Mouse (Mus musculus): ENCODE measurements at regions not wholly inside any gene's neighbourhood (a gene's known extent, or its start where the extent isn't known, plus 50 kb on each side); places are given as distances from the start of the nearest gene placed in this dataset.

DNA sequence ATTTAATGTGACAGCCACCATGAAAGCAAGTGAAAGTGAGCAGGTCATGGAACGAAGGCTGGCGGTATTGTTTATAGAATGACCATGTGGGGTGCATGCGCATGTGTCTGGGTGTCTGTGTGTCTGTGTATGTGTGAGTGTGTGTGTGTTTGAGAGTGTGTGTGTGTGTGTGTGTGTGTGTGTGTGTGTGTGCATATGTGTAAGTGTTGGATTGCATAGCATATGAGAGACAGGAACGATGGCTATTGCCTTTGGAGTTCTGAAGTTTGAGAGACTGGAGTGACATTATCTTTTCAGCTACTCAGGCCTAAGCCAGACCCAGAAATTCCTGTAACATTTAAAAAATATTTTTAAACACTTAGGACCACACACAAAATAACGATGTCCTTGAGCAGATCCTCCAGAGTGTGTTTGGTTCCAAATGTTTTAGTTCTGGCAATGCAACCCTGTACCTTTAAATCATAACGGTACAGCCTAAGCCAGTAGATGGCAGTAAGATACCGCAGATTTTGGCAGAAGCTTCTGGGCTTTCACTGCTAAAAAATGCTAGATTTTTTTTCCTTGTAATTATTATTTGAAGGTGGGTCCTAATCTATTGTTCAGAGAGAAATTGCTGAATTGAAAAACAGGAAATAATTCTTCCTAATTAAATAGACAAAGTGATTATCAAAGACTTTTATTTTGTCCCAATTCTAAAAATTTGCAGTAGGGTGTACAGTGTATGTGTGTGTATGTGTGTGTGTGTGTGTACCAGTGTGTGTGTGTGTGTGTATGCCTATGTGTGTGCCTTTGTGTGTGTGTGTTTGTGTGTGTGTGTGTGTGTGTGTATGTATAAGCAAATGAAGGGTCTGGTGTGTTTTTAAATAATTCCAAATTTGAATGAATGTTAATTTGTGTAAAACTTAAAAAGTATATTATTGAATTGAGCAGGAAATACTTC is 228.0 kb upstream of the Arrdc4 start:
- 52% methylated on average over 7 of the region's 7 CpGs for WGBS
- no peak for ATAC-seq (ENCODE audit: low read depth)

GRCm38 (mm10) chr7:68975956-68976355 is 226.9 kb upstream of the Arrdc4 start:
- Histone ChIP-seq H3K27me3 (replicated peaks; ENCODE audit: control insufficient read depth, insufficient read depth, low read length) (peaks cover 5% of the 10 kb centered on the region; the same call in 1 of the 2 replicates), H3K4me1 (ENCODE audit: control insufficient read depth, insufficient read depth, low read length) (no peaks in the 10 kb centered on the region), H3K36me3 (ENCODE audit: control insufficient read depth, insufficient read depth, low read length) (no peaks in the 10 kb centered on the region), H3K4me2 (ENCODE audit: low read depth, low read length) (no peak overlapping the region), H3K4me3 (ENCODE audit: low read depth, low read length) (no peak overlapping the region), H3K9me3 (ENCODE audit: control insufficient read depth, low read length) (no peaks in the 10 kb centered on the region), H3K9ac (ENCODE audit: low read depth, low read length) (no peak overlapping the region), H3K27ac (replicated peaks; ENCODE audit: low read depth, low read length) (no peak overlapping the region)
- WGBS, result 65% methylated on average over 5 of the region's 5 CpGs
- no peak for ATAC-seq (ENCODE audit: low read depth)
- DNase-seq (ENCODE audit: low spot score), result no peak

More for the DNA sequence above, 228.0 kb upstream of the Arrdc4 start:
- Histone ChIP-seq H3K4me2 (ENCODE audit: low read depth, low read length) (no peak overlapping the region), H3K27ac (replicated peaks; ENCODE audit: low read depth, low read length) (no peak overlapping the region), H3K9me3 (ENCODE audit: control insufficient read depth, low read length) (no peaks in the 10 kb centered on the region), H3K4me3 (ENCODE audit: low read depth, low read length) (no peak overlapping the region), H3K36me3 (ENCODE audit: control insufficient read depth, insufficient read depth, low read length) (no peaks in the 10 kb centered on the region), H3K4me1 (ENCODE audit: control insufficient read depth, insufficient read depth, low read length) (no peaks in the 10 kb centered on the region), H3K9ac (ENCODE audit: low read depth, low read length) (no peak overlapping the region), H3K27me3 (replicated peaks; ENCODE audit: control insufficient read depth, insufficient read depth, low read length) (peaks cover 5% of the 10 kb centered on the region; the same call in 1 of the 2 replicates)
- DNase-seq (ENCODE audit: low spot score), result peak; percentile 85

- 63% methylated on average over 2 of the region's 2 CpGs for WGBS
- Histone ChIP-seq H3K4me3 (ENCODE audit: low read depth, low read length) (no peak overlapping the region), H3K4me1 (ENCODE audit: control insufficient read depth, insufficient read depth, low read length) (no peaks in the 10 kb centered on the region), H3K9me3 (ENCODE audit: control insufficient read depth, low read length) (no peaks in the 10 kb centered on the region), H3K27ac (replicated peaks; ENCODE audit: low read depth, low read length) (no peak overlapping the region), H3K36me3 (ENCODE audit: control insufficient read depth, insufficient read depth, low read length) (no peaks in the 10 kb centered on the region), H3K27me3 (replicated peaks; ENCODE audit: control insufficient read depth, insufficient read depth, low read length) (peaks cover 5% of the 10 kb centered on the region; the same call in 1 of the 2 replicates), H3K9ac (ENCODE audit: low read depth, low read length) (no peak overlapping the region), H3K4me2 (ENCODE audit: low read depth, low read length) (no peak overlapping the region)
- ATAC-seq (ENCODE audit: low read depth) (no peak), DNase-seq (ENCODE audit: low spot score) (no peak)
Observed at GRCm38 (mm10) chr7:68975580-68975894, 226.5 kb upstream of the Arrdc4 start.

- H3K36me3 ChIP-seq (ENCODE audit: control insufficient read depth, insufficient read depth, low read length), result no peaks in the 10 kb centered on the region
- H3K27me3 ChIP-seq (replicated peaks; ENCODE audit: control insufficient read depth, insufficient read depth, low read length), result peaks cover 3% of the 10 kb centered on the region; the same call in 1 of the 2 replicates
- H3K4me1 ChIP-seq (ENCODE audit: control insufficient read depth, insufficient read depth, low read length), result no peaks in the 10 kb centered on the region
- H3K9ac ChIP-seq (ENCODE audit: low read depth, low read length), result no peak overlapping the region
- no peak overlapping the region for H3K4me2 ChIP-seq (ENCODE audit: low read depth, low read length)
- H3K9me3 ChIP-seq (ENCODE audit: control insufficient read depth, low read length), result no peaks in the 10 kb centered on the region
- ATAC-seq (ENCODE audit: low read depth), result no peak
- 63% methylated on average over 8 of the region's 8 CpGs for WGBS
- H3K27ac ChIP-seq (replicated peaks; ENCODE audit: low read depth, low read length), result no peak overlapping the region
- no peak for DNase-seq (ENCODE audit: low spot score)
- H3K4me3 ChIP-seq (ENCODE audit: low read depth, low read length), result no peak overlapping the region
Observed at GRCm38 (mm10) chr7:68974761-68975579, 225.9 kb upstream of the Arrdc4 start.

- Histone ChIP-seq H3K4me1 (ENCODE audit: control insufficient read depth, insufficient read depth, low read length) (no peaks in the 10 kb centered on the region), H3K27me3 (replicated peaks; ENCODE audit: control insufficient read depth, insufficient read depth, low read length) (no peaks in the 10 kb centered on the region), H3K27ac (replicated peaks; ENCODE audit: low read depth, low read length) (no peak overlapping the region), H3K4me2 (ENCODE audit: low read depth, low read length) (no peak overlapping the region), H3K9me3 (ENCODE audit: control insufficient read depth, low read length) (no peaks in the 10 kb centered on the region), H3K4me3 (ENCODE audit: low read depth, low read length) (no peak overlapping the region), H3K9ac (ENCODE audit: low read depth, low read length) (no peak overlapping the region), H3K36me3 (ENCODE audit: control insufficient read depth, insufficient read depth, low read length) (no peaks in the 10 kb centered on the region)
- no peak for ATAC-seq (ENCODE audit: low read depth)
- DNase-seq (ENCODE audit: low spot score), result no peak
- WGBS, result 50% methylated on average over 6 of the region's 6 CpGs
Observed at GRCm38 (mm10) chr7:68945886-68946863, 197.1 kb upstream of the Arrdc4 start.

DNA sequence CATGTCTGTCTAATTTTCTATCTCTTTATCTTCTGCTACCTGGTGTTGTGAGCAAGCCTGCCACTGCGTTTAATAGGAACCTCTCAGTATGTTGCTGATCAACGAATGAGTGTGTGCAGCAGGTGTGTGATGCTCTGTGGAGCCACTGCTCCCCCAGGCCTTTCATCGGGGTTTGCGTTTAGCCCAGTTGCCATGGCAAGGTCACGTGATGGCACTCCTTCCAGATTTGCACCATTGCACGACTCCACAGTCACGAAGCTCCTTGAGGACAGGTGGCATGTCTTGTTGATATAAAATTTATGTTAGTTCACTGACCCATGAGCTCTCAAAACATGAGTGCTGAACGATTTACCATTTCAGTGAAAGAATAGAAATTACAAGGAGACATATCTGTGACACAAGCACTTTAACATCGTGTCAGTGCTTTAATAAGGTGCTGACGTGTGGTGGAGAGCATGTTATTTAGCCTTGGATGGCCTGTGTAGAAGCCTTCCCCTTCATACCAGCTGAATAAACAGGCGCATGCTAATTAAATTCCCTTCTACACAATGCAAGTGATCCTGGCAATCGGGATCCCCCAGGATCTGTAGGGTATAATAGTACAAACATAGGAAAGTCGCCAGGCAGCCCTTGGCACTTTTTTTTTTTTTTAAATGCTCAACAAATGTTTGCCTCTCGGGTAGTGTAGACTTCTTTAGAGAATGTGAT is 181.7 kb upstream of the Arrdc4 start:
- H3K36me3 ChIP-seq (ENCODE audit: control insufficient read depth, insufficient read depth, low read length), result no peaks in the 10 kb centered on the region
- DNase-seq (ENCODE audit: low spot score), result peak; percentile 45
- no peaks in the 10 kb centered on the region for H3K27me3 ChIP-seq (replicated peaks; ENCODE audit: control insufficient read depth, insufficient read depth, low read length)
- H3K9ac ChIP-seq (ENCODE audit: low read depth, low read length), result no peak overlapping the region
- no peak overlapping the region for H3K4me3 ChIP-seq (ENCODE audit: low read depth, low read length)
- 51% methylated on average over 14 of the region's 14 CpGs for whole genome bisulfite sequencing
- H3K4me2 ChIP-seq (ENCODE audit: low read depth, low read length), result no peak overlapping the region
- H3K9me3 ChIP-seq (ENCODE audit: control insufficient read depth, low read length), result no peaks in the 10 kb centered on the region
- peaks cover 8% of the 10 kb centered on the region; the same call in 1 of the 2 replicates for H3K4me1 ChIP-seq (ENCODE audit: control insufficient read depth, insufficient read depth, low read length)
- ATAC-seq (ENCODE audit: low read depth), result no peak
- no peak overlapping the region for H3K27ac ChIP-seq (replicated peaks; ENCODE audit: low read depth, low read length)

DNA sequence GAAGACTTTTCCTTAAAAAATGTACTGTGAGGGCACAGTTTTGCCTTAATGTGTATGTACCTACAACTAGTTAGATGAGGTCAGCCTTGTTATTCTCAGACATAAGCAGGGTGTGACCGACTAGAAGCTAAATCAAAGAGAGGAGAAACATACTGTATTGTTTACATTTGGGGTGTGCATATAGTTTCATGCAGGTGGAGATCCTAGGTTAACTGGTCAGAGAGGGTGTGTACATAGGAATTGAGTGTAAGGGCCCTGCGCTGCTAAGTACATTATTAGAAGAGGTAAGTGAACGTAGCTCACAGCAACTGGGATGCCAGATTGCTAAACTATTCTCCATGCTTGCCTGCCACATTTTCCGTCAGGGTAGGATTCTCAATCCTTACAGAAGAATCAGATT is 180.6 kb upstream of the Arrdc4 start:
- Histone ChIP-seq H3K36me3 (ENCODE audit: control insufficient read depth, insufficient read depth, low read length) (no peaks in the 10 kb centered on the region), H3K4me1 (ENCODE audit: control insufficient read depth, insufficient read depth, low read length) (peaks cover 8% of the 10 kb centered on the region; the same call in 1 of the 2 replicates), H3K4me3 (ENCODE audit: low read depth, low read length) (no peak overlapping the region), H3K4me2 (ENCODE audit: low read depth, low read length) (no peak overlapping the region), H3K9me3 (ENCODE audit: control insufficient read depth, low read length) (no peaks in the 10 kb centered on the region), H3K27ac (replicated peaks; ENCODE audit: low read depth, low read length) (no peak overlapping the region), H3K27me3 (replicated peaks; ENCODE audit: control insufficient read depth, insufficient read depth, low read length) (no peaks in the 10 kb centered on the region), H3K9ac (ENCODE audit: low read depth, low read length) (no peak overlapping the region)
- no peak for ATAC-seq (ENCODE audit: low read depth)
- WGBS, result 72% methylated on average over 4 of the region's 4 CpGs
- DNase-seq (ENCODE audit: low spot score), result no peak
